Mouse (Mus musculus) lung, postnatal 0 days (tissue): ENCODE results near the gene Trhde. TPM values are rescaled to one million over a fixed set of nuclear protein-coding genes. Genes with fewer than 3 reads are reported as not detected.

Experiments used
- ATAC-seq: fragments of 200-750 bp; cut with Nextera tagmentation; 2 replicates; pipeline ENCODE4 v1.8.0; 2017; ENCODE audit warnings: moderate library complexity
- DNase-seq: peaks from one replicate; pipeline ENCODE4 v3.0.0-alpha.2; 2016; ENCODE audit warnings: low spot score
- H3K27ac ChIP-seq: fragments of 300-500 bp; sonication (generic); 2 replicates; pipeline ENCODE4 v1.5.1; 2014; ENCODE audit warnings: antibody characterized with exemption, mild to moderate bottlenecking, low read length, mixed read lengths
- H3K27me3 ChIP-seq: fragments of 300-500 bp; sonication (generic); replicated peaks from 2 replicates; pipeline ENCODE4 v1.6.1; 2014; ENCODE audit warnings: low read length, mixed read lengths; ENCODE audit not compliant: insufficient read depth
- H3K36me3 ChIP-seq: fragments of 300-500 bp; sonication (generic); 2 replicates; pipeline ENCODE4 v1.6.1; 2014; ENCODE audit warnings: low read length, mixed read lengths; ENCODE audit not compliant: insufficient read depth
- H3K4me1 ChIP-seq: fragments of 300-500 bp; sonication (generic); 2 replicates; pipeline ENCODE4 v1.6.1; 2014; ENCODE audit warnings: antibody characterized with exemption, low read depth, low read length, mixed read lengths; ENCODE audit not compliant: insufficient read depth
- H3K4me2 ChIP-seq: fragments of 300-500 bp; sonication (generic); replicated peaks from 2 replicates; pipeline ENCODE4 v1.6.1; 2014; ENCODE audit warnings: low read depth, mild to moderate bottlenecking, low read length, moderate library complexity, mixed read lengths
- H3K4me3 ChIP-seq: fragments of 300-500 bp; sonication (generic); 2 replicates; pipeline ENCODE4 v1.5.1; 2014; ENCODE audit warnings: low read depth, low read length
- H3K9ac ChIP-seq: fragments of 300-500 bp; sonication (generic); replicated peaks from 2 replicates; pipeline ENCODE4 v1.6.1; 2014; ENCODE audit warnings: low read depth, mild to moderate bottlenecking
- H3K9me3 ChIP-seq: fragments of 300-500 bp; sonication (generic); 2 replicates; pipeline ENCODE4 v1.6.1; 2016; ENCODE audit warnings: low read length, mixed read lengths
- CTCF ChIP-seq: IDR thresholded peaks from 2 replicates; pipeline ENCODE4 v1.5.1; 2016; ENCODE audit warnings: antibody characterized with exemption, mild to moderate bottlenecking
- EP300 ChIP-seq: IDR thresholded peaks from 2 replicates; pipeline ENCODE4 v1.6.1; 2016; ENCODE audit warnings: antibody characterized with exemption, mild to moderate bottlenecking, control low read depth
- WGBS: fragments of 180-500 bp; shearing (Covaris S2); extraction: QIAGEN DNeasy Blood & Tissue Kit; methylation state at CpG from one replicate; pipeline ENCODE4 v1.1.7; 2014; 5-methylcytosine and 5-hydroxymethylcytosine counted together
- polyA plus RNA-seq: library from polyadenylated mRNA; unstranded; fragments of >200 nt; fragmentation: Nextera tagmentation; extraction: Ambion mirVana; gene quantifications from 2 replicates; pipeline ENCODE4 v1.2.1, GENCODE M21; 2015

Gene Trhde
- polyA plus RNA-seq, 1 experiment from 2014 or later = not detected

GRCm38 (mm10) chr10:114370804-114371203 lies 431.3 kb downstream of the Trhde start:
- no peaks in the 10 kb centered on the region for H3K4me1 ChIP-seq
- H3K27me3 ChIP-seq = no peaks in the 10 kb centered on the region
- H3K27ac ChIP-seq = no peak overlapping the region
- ATAC-seq (no peak), DNase-seq (no peak)
- no peak overlapping the region for H3K4me2 ChIP-seq
- H3K4me3 ChIP-seq = no peak overlapping the region
- 69% methylated on average over 3 of the region's 3 CpGs for WGBS
- no peaks in the 10 kb centered on the region for H3K9me3 ChIP-seq
- H3K36me3 ChIP-seq = no peaks in the 10 kb centered on the region
- no peak overlapping the region for H3K9ac ChIP-seq
- TF ChIP-seq EP300 = no peak
- no peak for TF ChIP-seq CTCF

- WGBS = 76% methylated on average over 6 of the region's 6 CpGs
- no peaks in the 10 kb centered on the region for H3K9me3 ChIP-seq
- no peaks in the 10 kb centered on the region for H3K4me1 ChIP-seq
- H3K27ac ChIP-seq = no peak overlapping the region
- H3K27me3 ChIP-seq = no peaks in the 10 kb centered on the region
- no peaks in the 10 kb centered on the region for H3K36me3 ChIP-seq
- DNase-seq (no peak), ATAC-seq (no peak)
- no peak overlapping the region for H3K4me2 ChIP-seq
- H3K9ac ChIP-seq = no peak overlapping the region
- TF ChIP-seq CTCF (no peak), EP300 (no peak)
- no peak overlapping the region for H3K4me3 ChIP-seq
Measured at GRCm38 (mm10) chr10:114363442-114363841, 438.7 kb downstream of the Trhde start.

- no peaks in the 10 kb centered on the region for H3K9me3 ChIP-seq
- H3K4me1 ChIP-seq = no peaks in the 10 kb centered on the region
- ATAC-seq (no peak), DNase-seq (no peak)
- no peak overlapping the region for H3K9ac ChIP-seq
- H3K4me2 ChIP-seq = no peak overlapping the region
- H3K36me3 ChIP-seq = no peaks in the 10 kb centered on the region
- H3K4me3 ChIP-seq = no peak overlapping the region
- H3K27ac ChIP-seq = no peak overlapping the region
- no peaks in the 10 kb centered on the region for H3K27me3 ChIP-seq
- no peak for TF ChIP-seq CTCF
- TF ChIP-seq EP300 = no peak
- WGBS = 52% methylated on average over 2 of the region's 2 CpGs
Measured at GRCm38 (mm10) chr10:114362631-114363030, 439.5 kb downstream of the Trhde start.
